Mouse (Mus musculus) stomach, embryonic 16.5 days (tissue): ENCODE data around the gene Bcor. TPM values are rescaled to one million over a fixed set of nuclear protein-coding genes. Genes with fewer than 3 reads are reported as not detected.

Experiments
- ATAC-seq: fragments of 200-750 bp; cut with Nextera tagmentation; 2 replicates; pipeline ENCODE4 v1.8.0; 2017; ENCODE audit warnings: moderate number of reproducible peaks, moderate TSS enrichment; ENCODE audit not compliant: insufficient read depth, low FRiP score
- H3K27ac ChIP-seq: fragments of 300-500 bp; sonication (generic); 2 replicates; pipeline ENCODE4 v1.5.1; 2014; ENCODE audit warnings: low read length
- H3K27me3 ChIP-seq: fragments of 300-500 bp; sonication (generic); 2 replicates; pipeline ENCODE4 v1.6.1; 2014; ENCODE audit warnings: low read length, control low read depth, mixed read lengths; ENCODE audit not compliant: control insufficient read depth, insufficient read depth
- H3K36me3 ChIP-seq: fragments of 300-500 bp; sonication (generic); 2 replicates; pipeline ENCODE4 v1.6.1; 2014; ENCODE audit warnings: low read length; ENCODE audit not compliant: control insufficient read depth, insufficient read depth
- H3K4me1 ChIP-seq: fragments of 300-500 bp; sonication (generic); 2 replicates; pipeline ENCODE4 v1.6.1; 2014; ENCODE audit warnings: low read length, control low read depth, mixed read lengths; ENCODE audit not compliant: control insufficient read depth, insufficient read depth
- H3K4me2 ChIP-seq: fragments of 300-500 bp; sonication (generic); 2 replicates; pipeline ENCODE4 v1.6.1; 2014; ENCODE audit warnings: low read depth, low read length, mixed read lengths
- H3K4me3 ChIP-seq: fragments of 300-500 bp; sonication (generic); replicated peaks from 2 replicates; pipeline ENCODE4 v1.5.1; 2014; ENCODE audit warnings: mild to moderate bottlenecking, low read length
- H3K9ac ChIP-seq: fragments of 300-500 bp; sonication (generic); 2 replicates; pipeline ENCODE4 v1.6.1; 2014; ENCODE audit warnings: low read length
- H3K9me3 ChIP-seq: fragments of 300-500 bp; sonication (generic); replicated peaks from 2 replicates; pipeline ENCODE4 v1.6.1; 2016; ENCODE audit warnings: low read length, control low read depth; ENCODE audit not compliant: control insufficient read depth
- WGBS: fragments of 180-500 bp; shearing (Covaris S2); extraction: QIAGEN DNeasy Blood & Tissue Kit; methylation state at CpG from one replicate; pipeline ENCODE4 v1.1.7; 2014; 5-methylcytosine and 5-hydroxymethylcytosine counted together
- polyA plus RNA-seq: library from polyadenylated mRNA; unstranded; fragments of >200 nt; fragmentation: Nextera tagmentation; extraction: Ambion mirVana; gene quantifications from 2 replicates; pipeline ENCODE4 v1.2.1, GENCODE M21; 2015

Bcor gene
- polyA plus RNA-seq, 1 experiment from 2014 or later: 13.9 TPM

GRCm38 (mm10) chrX:12067851-12068510 lies 92.2 kb downstream of the Bcor start:
- peak overlapping the region; percentile 72 for H3K27ac ChIP-seq

GRCm38 (mm10) chrX:12067031-12067430 lies 93.1 kb downstream of the Bcor start:
- 31% methylated on average over 6 of the region's 6 CpGs for WGBS
- Histone ChIP-seq H3K4me2 (no peak overlapping the region), H3K36me3 (no peaks in the 10 kb centered on the region), H3K9ac (peak overlapping the region; percentile 21; the same call in 1 of the 2 replicates), H3K4me3 (no peak overlapping the region), H3K9me3 (no peaks in the 10 kb centered on the region), H3K27me3 (peaks cover 15% of the 10 kb centered on the region; the same call in 1 of the 2 replicates), H3K27ac (no peak overlapping the region), H3K4me1 (peaks cover 67% of the 10 kb centered on the region)
- no peak for ATAC-seq

More at GRCm38 (mm10) chrX:12067851-12068510, 92.2 kb downstream of the Bcor start:
- Histone ChIP-seq H3K36me3 (no peaks in the 10 kb centered on the region), H3K4me2 (peak overlapping the region; percentile 31; the same call in 1 of the 2 replicates), H3K4me3 (no peak overlapping the region), H3K4me1 (peaks cover 63% of the 10 kb centered on the region), H3K27me3 (peaks cover 21% of the 10 kb centered on the region; the same call in 1 of the 2 replicates), H3K9me3 (no peaks in the 10 kb centered on the region), H3K9ac (no peak overlapping the region)
- no peak for ATAC-seq
- WGBS: 23% methylated on average over 18 of the region's 18 CpGs

- WGBS: 26% methylated on average over 9 of the region's 9 CpGs
- no peak overlapping the region for H3K27ac ChIP-seq
These were observed 94.4 kb downstream of the Bcor start for GRCm38 (mm10) chrX:12065782-12066181.

GRCm38 (mm10) chrX:12062932-12063260 lies 97.3 kb downstream of the Bcor start:
- Histone ChIP-seq H3K9ac (no peak overlapping the region; the same call in 1 of the 2 replicates), H3K27me3 (peaks cover 3% of the 10 kb centered on the region; the same call in 1 of the 2 replicates), H3K4me3 (no peak overlapping the region), H3K9me3 (no peaks in the 10 kb centered on the region), H3K4me1 (peaks cover 34% of the 10 kb centered on the region), H3K27ac (no peak overlapping the region), H3K4me2 (no peak overlapping the region), H3K36me3 (no peaks in the 10 kb centered on the region)
- no peak for ATAC-seq
- WGBS: 58% methylated on average over 6 of the region's 6 CpGs

More at GRCm38 (mm10) chrX:12065782-12066181, 94.4 kb downstream of the Bcor start:
- Histone ChIP-seq H3K27me3 (peaks cover 15% of the 10 kb centered on the region; the same call in 1 of the 2 replicates), H3K36me3 (no peaks in the 10 kb centered on the region), H3K4me3 (no peak overlapping the region), H3K9ac (no peak overlapping the region), H3K9me3 (no peaks in the 10 kb centered on the region), H3K4me2 (no peak overlapping the region), H3K4me1 (peaks cover 57% of the 10 kb centered on the region)
- ATAC-seq: no peak

- WGBS: 38% methylated on average over 24 of the region's 24 CpGs
- no peak for ATAC-seq
- H3K4me2 ChIP-seq: no peak overlapping the region
- H3K4me3 ChIP-seq: no peak overlapping the region
- no peak overlapping the region for H3K27ac ChIP-seq
- H3K27me3 ChIP-seq: peaks cover 3% of the 10 kb centered on the region; the same call in 1 of the 2 replicates
- no peak overlapping the region for H3K9ac ChIP-seq
- no peaks in the 10 kb centered on the region for H3K9me3 ChIP-seq
- no peaks in the 10 kb centered on the region for H3K36me3 ChIP-seq
- peaks cover 30% of the 10 kb centered on the region for H3K4me1 ChIP-seq
These were observed 97.8 kb downstream of the Bcor start for GRCm38 (mm10) chrX:12062121-12062931.

GRCm38 (mm10) chrX:12060848-12061247 lies 99.3 kb downstream of the Bcor start:
- no peak overlapping the region for H3K9ac ChIP-seq
- H3K27ac ChIP-seq: no peak overlapping the region
- no peaks in the 10 kb centered on the region; the same call in 1 of the 2 replicates for H3K27me3 ChIP-seq
- peaks cover 18% of the 10 kb centered on the region for H3K4me1 ChIP-seq
- H3K9me3 ChIP-seq: no peaks in the 10 kb centered on the region
- H3K4me3 ChIP-seq: no peak overlapping the region
- no peak for ATAC-seq
- H3K4me2 ChIP-seq: no peak overlapping the region
- 68% methylated on average over 3 of the region's 3 CpGs for WGBS
- no peaks in the 10 kb centered on the region for H3K36me3 ChIP-seq

DNA sequence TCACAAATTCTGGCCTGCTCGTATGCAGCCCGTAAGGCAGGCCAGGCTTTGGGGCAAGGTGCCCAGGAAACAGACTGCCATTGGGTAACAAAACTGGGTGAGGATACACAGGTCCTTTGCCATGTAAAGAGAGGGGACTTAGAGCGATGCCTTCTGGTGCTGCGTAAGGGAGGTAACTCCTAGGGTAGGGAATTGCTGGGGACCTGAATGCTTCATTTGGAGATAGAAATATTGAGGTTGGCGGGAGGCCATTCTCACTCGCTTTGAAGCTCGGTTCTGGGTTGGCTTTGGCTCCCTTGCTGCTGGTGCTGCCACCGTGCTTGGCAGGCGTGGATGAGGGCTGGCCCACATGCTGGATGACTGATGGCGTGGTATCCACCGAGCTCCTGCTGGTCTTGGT lies 102.9 kb downstream of the Bcor start:
- Histone ChIP-seq H3K36me3 (no peaks in the 10 kb centered on the region), H3K9me3 (no peaks in the 10 kb centered on the region), H3K4me3 (no peak overlapping the region), H3K4me1 (peaks cover 4% of the 10 kb centered on the region; the same call in 1 of the 2 replicates), H3K9ac (no peak overlapping the region), H3K27ac (no peak overlapping the region), H3K4me2 (no peak overlapping the region), H3K27me3 (no peaks in the 10 kb centered on the region; the same call in 1 of the 2 replicates)
- WGBS: 91% methylated on average over 11 of the region's 11 CpGs
- ATAC-seq: no peak

DNA sequence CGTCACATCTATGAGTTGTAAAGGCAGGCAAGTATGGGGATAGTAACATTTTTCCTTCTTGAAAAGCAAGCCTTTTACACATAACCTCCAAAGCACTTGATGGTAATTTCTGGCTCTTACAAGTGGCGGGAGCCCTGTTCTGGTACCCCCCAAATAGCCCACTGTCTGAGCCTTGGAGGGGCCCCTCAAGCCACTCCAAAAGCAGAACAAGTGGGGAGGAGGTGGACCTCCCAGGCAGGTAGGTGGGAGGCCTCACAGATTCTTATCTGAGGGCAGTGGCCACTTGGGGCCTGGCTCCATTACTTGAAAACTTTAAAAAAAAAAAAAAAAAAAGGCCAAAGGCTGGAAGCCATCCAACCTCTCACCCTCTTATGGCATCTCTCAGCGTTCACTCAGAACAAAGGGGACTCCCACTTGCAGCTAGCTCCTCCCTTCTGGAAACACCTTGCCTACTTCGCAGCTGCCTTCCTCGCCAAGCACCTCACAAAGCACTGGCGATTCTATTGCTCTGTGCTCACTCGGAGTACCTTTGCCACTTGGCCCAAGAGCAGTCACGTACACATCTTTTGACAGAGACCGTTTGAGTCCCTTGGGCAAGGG lies 106.7 kb downstream of the Bcor start:
- H3K27me3 ChIP-seq: no peaks in the 10 kb centered on the region; the same call in 1 of the 2 replicates
- 63% methylated on average over 9 of the region's 9 CpGs for WGBS
- no peaks in the 10 kb centered on the region; the same call in 1 of the 2 replicates for H3K36me3 ChIP-seq
- H3K4me3 ChIP-seq: no peak overlapping the region
- H3K9ac ChIP-seq: no peak overlapping the region
- no peak overlapping the region for H3K4me2 ChIP-seq
- H3K9me3 ChIP-seq: no peaks in the 10 kb centered on the region
- H3K27ac ChIP-seq: no peak overlapping the region
- ATAC-seq: no peak
- H3K4me1 ChIP-seq: peaks cover 3% of the 10 kb centered on the region; the same call in 1 of the 2 replicates
